ENCODE assay signal across 17 mouse cellular contexts in genomic region chr9:31156594-31156993, GRCm38 (mm10).
"Had no signal": no experiment of that assay in that cellular context is flagged by ENCODE, and none has a peak within 500 bp of the region (broad histone marks: within the 10 kb centered on the region; RNA-seq: fewer than 3 reads in every experiment).

No protein-coding gene starts in this region.

- DNase-seq: lung, adult 2 months; lung, postnatal 14 days; lung, postnatal 36 days; right cerebral cortex, postnatal 14 days; thymus, adult 2 months; thymus, postnatal 25 days; thymus, postnatal 4 days had no signal

- H3K4me2 ChIP-seq: lung, embryonic 15.5 days; midbrain, embryonic 11.5 days; midbrain, embryonic 13.5 days; midbrain, embryonic 15.5 days; neural tube, embryonic 12.5 days; stomach, embryonic 15.5 days had no signal

- H3K9me3 ChIP-seq: lung, embryonic 15.5 days; megakaryocyte, embryonic 14.5 days; midbrain, embryonic 13.5 days; midbrain, embryonic 15.5 days; neural tube, embryonic 12.5 days; stomach, embryonic 15.5 days had no signal

- ATAC-seq: lung, postnatal 0 days; midbrain, embryonic 13.5 days; midbrain, embryonic 15.5 days had no signal

- H3K27ac ChIP-seq: lung, embryonic 15.5 days; macrophage; midbrain, embryonic 13.5 days; midbrain, embryonic 15.5 days; neural tube, embryonic 12.5 days; stomach, embryonic 15.5 days; stomach, postnatal 0 days had no signal

- H3K27me3 ChIP-seq: lung, embryonic 15.5 days; megakaryocyte, embryonic 14.5 days; midbrain, embryonic 13.5 days; midbrain, embryonic 15.5 days; neural tube, embryonic 12.5 days; stomach, embryonic 15.5 days had no signal

- H3K4me1 ChIP-seq: lung, embryonic 15.5 days; midbrain, embryonic 13.5 days; midbrain, embryonic 15.5 days; neural tube, embryonic 12.5 days; stomach, embryonic 15.5 days had no signal

- H3K9ac ChIP-seq: lung, embryonic 15.5 days; midbrain, embryonic 13.5 days; midbrain, embryonic 15.5 days; neural tube, embryonic 12.5 days; stomach, embryonic 15.5 days had no signal

- H3K4me3 ChIP-seq: lung, embryonic 15.5 days; megakaryocyte, embryonic 14.5 days; midbrain, embryonic 13.5 days; midbrain, embryonic 15.5 days; neural tube, embryonic 12.5 days; stomach, embryonic 15.5 days had no signal
